Mouse (Mus musculus): ENCODE results near the gene Gm4216. TPM values are rescaled to one million over a fixed set of nuclear protein-coding genes. Genes with fewer than 3 reads are reported as not detected.
"Not testable (repeated sequence)": the region's sequence is repeated elsewhere in the genome, so short reads cannot be mapped to it uniquely, and the experiment has no call there.

Gene Gm4216
- polyA plus RNA-seq (2017; shearing (Covaris generic)): not detected

DNA sequence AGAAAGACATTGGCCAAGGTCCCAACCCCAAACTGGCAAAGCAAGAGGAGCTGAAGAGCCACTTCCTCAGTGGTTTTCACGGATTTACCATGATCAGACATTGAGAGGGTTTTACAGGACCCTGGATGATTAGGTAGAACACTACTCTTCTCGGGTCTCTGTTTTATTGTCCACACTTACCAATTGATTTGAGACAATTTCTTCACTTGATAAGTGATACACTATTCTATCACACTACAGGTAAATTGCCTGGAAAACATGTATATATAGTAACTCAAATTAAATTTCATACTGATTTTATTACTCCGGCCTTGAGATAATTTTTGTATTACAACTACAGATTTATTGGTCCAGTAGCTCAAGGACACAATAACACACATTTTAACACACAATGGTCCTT is at the start of gene Gm4216:
Gene Gm4216 (minus strand): TSS at position 101 of the 400 bp plus-strand sequence.
- ATAC-seq: not testable (repeated sequence)

DNA sequence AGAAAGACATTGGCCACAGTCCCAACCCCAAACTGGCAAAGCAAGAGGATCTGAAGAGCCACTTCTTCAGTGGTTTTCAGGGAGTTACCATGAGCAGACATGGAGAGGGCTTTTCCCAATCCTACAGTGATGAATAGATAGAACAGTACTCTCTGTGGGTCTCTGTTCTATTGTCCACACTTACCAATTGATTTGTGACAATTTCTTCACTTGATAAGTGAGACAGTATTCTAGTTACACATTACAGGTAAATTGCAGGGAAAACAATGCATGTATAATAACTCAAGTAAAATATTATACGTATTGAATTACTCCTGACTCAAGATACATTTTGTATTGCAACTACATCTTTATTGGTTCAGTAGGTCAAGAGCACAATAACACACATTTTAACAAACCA is 47.6 kb upstream of the Gm4216 start, which contains the start of gene Gm8720:
Gene Gm8720 (minus strand): TSS at position 101 of the 400 bp plus-strand sequence.
- ATAC-seq: not testable (repeated sequence)

- not testable (repeated sequence) for ATAC-seq
Observed at GRCm38 (mm10) chr7:23055240-23055639, 35.5 kb upstream of the Gm4216 start, which contains the start of gene Vmn1r163. TSS of gene Vmn1r163 (plus strand) at chr7:23055540.

GRCm38 (mm10) chr7:22984573-22984972 is 35.1 kb downstream of the Gm4216 start, which contains the start of gene Gm4214:
TSS of gene Gm4214 (minus strand) at chr7:22984673.
- not testable (repeated sequence) for ATAC-seq

Other genes with a start within 250 kb of the Gm4216 start
- gene Vmn1r158, start 229.1 kb downstream of the Gm4216 start, polyA plus RNA-seq (2017; shearing (Covaris generic)): not detected
- gene Vmn1r159, start 176.3 kb downstream of the Gm4216 start, polyA plus RNA-seq (2017; shearing (Covaris generic)): not detected
- not detected for gene Vmn1r160, start 148.7 kb downstream of the Gm4216 start, polyA plus RNA-seq (2017; shearing (Covaris generic))
- gene Gm4214, start 35.2 kb downstream of the Gm4216 start, polyA plus RNA-seq (2017; shearing (Covaris generic)): not detected
- not detected for gene Vmn1r163, start 35.6 kb upstream of the Gm4216 start, polyA plus RNA-seq (2017; shearing (Covaris generic))
- gene Gm8720, start 47.5 kb upstream of the Gm4216 start, polyA plus RNA-seq (2017; shearing (Covaris generic)): not detected
- not detected for gene Gm10662, start 124.6 kb upstream of the Gm4216 start, polyA plus RNA-seq (2017; shearing (Covaris generic))
- not detected for gene Vmn1r165, start 197.4 kb upstream of the Gm4216 start, polyA plus RNA-seq (2017; shearing (Covaris generic))
- not detected for gene Vmn1r166, start 231.8 kb upstream of the Gm4216 start, polyA plus RNA-seq (2017; shearing (Covaris generic))